In genomic region chr6:61976878-61977277, GRCm38 (mm10) we compare ENCODE assay signal across 12 mouse cellular contexts.
DNase-seq lines count a peak whose midpoint lies in the region; ATAC-seq and TF ChIP-seq lines count a peak whose summit lies in the region.
"Had no signal": no experiment of that assay in that cellular context is flagged by ENCODE, and none has a peak within 500 bp of the region (broad histone marks: within the 10 kb centered on the region; RNA-seq: fewer than 3 reads in every experiment).

No protein-coding gene starts in this region.

- no peak for TF ChIP-seq POLR2A in kidney, adult 2 months (IDR thresholded peaks at IDR 0.05; ENCODE audit: low read depth, low read length)

- 54% methylated on average over 2 of the region's 2 CpGs for WGBS in kidney, adult 2 months
- WGBS in midbrain, embryonic 14.5 days = 77% methylated on average over 2 of the region's 2 CpGs
- 90% methylated on average over 2 of the region's 2 CpGs for WGBS in midbrain, embryonic 11.5 days
- 77% methylated on average over 2 of the region's 2 CpGs for WGBS in intestine, postnatal 0 days

- no peaks in the 10 kb centered on the region for H3K36me3 ChIP-seq in kidney, adult 2 months (ENCODE audit: control insufficient read depth, insufficient read depth, low read length)
- H3K36me3 ChIP-seq in midbrain, embryonic 14.5 days (ENCODE audit: control insufficient read depth, insufficient read depth, low read length) = no peaks in the 10 kb centered on the region
- no peaks in the 10 kb centered on the region for H3K36me3 ChIP-seq in midbrain, embryonic 11.5 days (ENCODE audit: control insufficient read depth, insufficient read depth, low read length)
- H3K36me3 ChIP-seq in intestine, postnatal 0 days (ENCODE audit: control insufficient read depth, insufficient read depth) = no peaks in the 10 kb centered on the region
- H3K36me3 ChIP-seq: embryonic facial prominence, embryonic 15.5 days; heart, embryonic 13.5 days; limb, embryonic 15.5 days had no signal

- no peaks in the 10 kb centered on the region for H3K9me3 ChIP-seq in midbrain, embryonic 14.5 days (ENCODE audit: control insufficient read depth, low read length)
- no peaks in the 10 kb centered on the region for H3K9me3 ChIP-seq in midbrain, embryonic 11.5 days (ENCODE audit: control insufficient read depth, low read length)
- H3K9me3 ChIP-seq in intestine, postnatal 0 days (ENCODE audit: control insufficient read depth) = no peaks in the 10 kb centered on the region
- H3K9me3 ChIP-seq: embryonic facial prominence, embryonic 15.5 days; heart, embryonic 13.5 days; limb, embryonic 15.5 days had no signal

- H3K27me3 ChIP-seq in kidney, adult 2 months (replicated peaks; ENCODE audit: control insufficient read depth, insufficient read depth, low read length) = no peaks in the 10 kb centered on the region
- no peaks in the 10 kb centered on the region for H3K27me3 ChIP-seq in midbrain, embryonic 14.5 days (ENCODE audit: control insufficient read depth, insufficient read depth, low read length)
- H3K27me3 ChIP-seq in midbrain, embryonic 11.5 days (ENCODE audit: control insufficient read depth, insufficient read depth, low read length) = no peaks in the 10 kb centered on the region
- no peaks in the 10 kb centered on the region for H3K27me3 ChIP-seq in intestine, postnatal 0 days (replicated peaks; ENCODE audit: control insufficient read depth, insufficient read depth, low read length)
- H3K27me3 ChIP-seq: embryonic facial prominence, embryonic 15.5 days; heart, embryonic 13.5 days; limb, embryonic 15.5 days had no signal

- no peak overlapping the region for H3K4me2 ChIP-seq in midbrain, embryonic 14.5 days (ENCODE audit: low read length)
- H3K4me2 ChIP-seq in midbrain, embryonic 11.5 days = no peak overlapping the region
- H3K4me2 ChIP-seq in intestine, postnatal 0 days (replicated peaks; ENCODE audit: low read depth) = no peak overlapping the region
- H3K4me2 ChIP-seq: embryonic facial prominence, embryonic 15.5 days; heart, embryonic 13.5 days; limb, embryonic 15.5 days had no signal

- DNase-seq in kidney, adult 2 months = peak; percentile 61
- no peak for DNase-seq in kidney, adult 18-20 months
- DNase-seq in midbrain, embryonic 14.5 days = peak; percentile 48
- no peak for DNase-seq in midbrain, embryonic 11.5 days (ENCODE audit: low spot score, missing footprints)
- DNase-seq in cerebellum, postnatal 25 days = peak; percentile 36 to 74
- DNase-seq: thymus, postnatal 14 days had no signal

- no peak for ATAC-seq in midbrain, embryonic 14.5 days (ENCODE audit: low FRiP score, low TSS enrichment)
- ATAC-seq in midbrain, embryonic 11.5 days (ENCODE audit: low FRiP score) = no peak
- ATAC-seq in cerebellum, adult (ENCODE audit: insufficient number of reproducible peaks, low FRiP score, low TSS enrichment) = peak; percentile 94
- no peak for ATAC-seq in intestine, postnatal 0 days

- no peak overlapping the region for H3K27ac ChIP-seq in kidney, adult 2 months (ENCODE audit: insufficient read depth, low read depth, low read length)
- H3K27ac ChIP-seq in midbrain, embryonic 14.5 days (replicated peaks; ENCODE audit: low read depth, low read length) = no peak overlapping the region
- H3K27ac ChIP-seq in midbrain, embryonic 11.5 days (ENCODE audit: low read depth, low read length) = no peak overlapping the region
- H3K27ac ChIP-seq in intestine, postnatal 0 days (ENCODE audit: low read depth, low read length) = no peak overlapping the region
- H3K27ac ChIP-seq: embryonic facial prominence, embryonic 15.5 days; heart, embryonic 13.5 days; limb, embryonic 15.5 days; macrophage had no signal

- H3K9ac ChIP-seq in midbrain, embryonic 14.5 days (replicated peaks; ENCODE audit: low read length) = no peak overlapping the region
- H3K9ac ChIP-seq in midbrain, embryonic 11.5 days (ENCODE audit: low read length) = no peak overlapping the region
- no peak overlapping the region for H3K9ac ChIP-seq in intestine, postnatal 0 days (ENCODE audit: low read depth, low read length)
- H3K9ac ChIP-seq: embryonic facial prominence, embryonic 15.5 days; heart, embryonic 13.5 days; limb, embryonic 15.5 days had no signal

- H3K4me3 ChIP-seq in kidney, adult 2 months (ENCODE audit: insufficient read depth, low read depth, low read length) = no peak overlapping the region
- H3K4me3 ChIP-seq in midbrain, embryonic 14.5 days (replicated peaks; ENCODE audit: low read depth, low read length) = no peak overlapping the region
- no peak overlapping the region for H3K4me3 ChIP-seq in midbrain, embryonic 11.5 days (ENCODE audit: low read depth, low read length)
- no peak overlapping the region for H3K4me3 ChIP-seq in intestine, postnatal 0 days (ENCODE audit: low read depth, low read length)
- H3K4me3 ChIP-seq: embryonic facial prominence, embryonic 15.5 days; heart, embryonic 13.5 days; limb, embryonic 15.5 days had no signal

- H3K4me1 ChIP-seq in kidney, adult 2 months (ENCODE audit: control insufficient read depth, insufficient read depth, low read length) = no peaks in the 10 kb centered on the region
- H3K4me1 ChIP-seq in midbrain, embryonic 14.5 days (ENCODE audit: control insufficient read depth, insufficient read depth, low read length) = no peaks in the 10 kb centered on the region
- H3K4me1 ChIP-seq in midbrain, embryonic 11.5 days (ENCODE audit: control insufficient read depth, insufficient read depth, low read length) = no peaks in the 10 kb centered on the region
- no peaks in the 10 kb centered on the region for H3K4me1 ChIP-seq in intestine, postnatal 0 days (replicated peaks; ENCODE audit: control insufficient read depth, insufficient read depth, low read length)
- H3K4me1 ChIP-seq: embryonic facial prominence, embryonic 15.5 days; heart, embryonic 13.5 days; limb, embryonic 15.5 days had no signal

- TF ChIP-seq CTCF in kidney, adult 2 months (conservative IDR thresholded peaks at IDR 0.05; ENCODE audit: insufficient read depth, insufficient read length, low read depth, low read length) = no peak
- no peak for TF ChIP-seq CTCF in intestine, postnatal 0 days (IDR thresholded peaks at IDR 0.05; ENCODE audit: low read depth)

Comparison
In these comparisons a context has a peak if more than half of its experiments do, and no peak if none do; other contexts are left out.
1. DNase-seq: peak in kidney, adult 2 months (single experiment), midbrain, embryonic 14.5 days (single experiment) and cerebellum, postnatal 25 days (2 of 2); none in kidney, adult 18-20 months (single experiment) and midbrain, embryonic 11.5 days (single experiment).